Mouse (Mus musculus): Measurements from ENCODE around the gene Cdh7. TPM values are rescaled to one million over a fixed set of nuclear protein-coding genes. Genes with fewer than 3 reads are reported as not detected.
"Not testable (repeated sequence)": the region's sequence is repeated elsewhere in the genome, so short reads cannot be mapped to it uniquely, and the experiment has no call there.

Cdh7 gene
- 10 to 100 TPM; 17.1 to 22.3 TPM for total RNA-seq (2021)
- long read RNA-seq, experiment 1, partial matches to known transcripts: 0 of 3 reads
- long read RNA-seq, experiment 1, other reads (novel, unspliced or antisense): 1 of 3 reads
- long read RNA-seq, experiment 2, partial matches to known transcripts: 0 of 7 reads
- long read RNA-seq, experiment 2, other reads (novel, unspliced or antisense): 3 of 7 reads

GRCm38 (mm10) chr1:109982064-109982808 lies at the start of gene Cdh7:
Gene Cdh7, plus strand, starts transcription at chr1:109982431.
- intact Hi-C loops (cut with DNase I): no loop called here
- DNase-seq (ENCODE audit: low spot score in 2 of 2): peak; percentile 52 to 60

- intact Hi-C loops (cut with DNase I): no loop called here
- DNase-seq (ENCODE audit: low spot score in 2 of 2): no peak
These were observed 49.6 kb upstream of the Cdh7 start for GRCm38 (mm10) chr1:109932674-109933073.

DNA sequence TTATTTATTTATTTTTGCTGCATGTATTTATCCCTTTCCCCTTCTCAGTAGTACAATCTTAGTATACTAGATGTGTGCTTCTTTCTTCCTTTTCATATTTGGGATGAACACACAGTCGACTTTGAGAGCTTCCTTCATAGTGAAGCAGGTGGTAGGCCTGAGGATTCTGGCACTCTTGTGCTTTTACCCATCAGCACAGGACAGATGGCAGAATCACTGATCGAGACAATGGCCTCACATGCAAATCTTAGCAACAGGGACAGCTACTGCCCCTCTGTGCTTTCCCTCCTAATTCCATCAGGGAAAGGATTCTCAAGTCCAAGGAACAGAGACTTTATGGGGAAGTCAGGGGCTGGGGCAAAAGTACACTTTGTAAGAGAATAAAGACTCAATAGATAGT lies 33.7 kb upstream of the Cdh7 start:
- no peak for DNase-seq (ENCODE audit: low spot score in 2 of 2)
- intact Hi-C loops (cut with DNase I): no loop called here

DNA sequence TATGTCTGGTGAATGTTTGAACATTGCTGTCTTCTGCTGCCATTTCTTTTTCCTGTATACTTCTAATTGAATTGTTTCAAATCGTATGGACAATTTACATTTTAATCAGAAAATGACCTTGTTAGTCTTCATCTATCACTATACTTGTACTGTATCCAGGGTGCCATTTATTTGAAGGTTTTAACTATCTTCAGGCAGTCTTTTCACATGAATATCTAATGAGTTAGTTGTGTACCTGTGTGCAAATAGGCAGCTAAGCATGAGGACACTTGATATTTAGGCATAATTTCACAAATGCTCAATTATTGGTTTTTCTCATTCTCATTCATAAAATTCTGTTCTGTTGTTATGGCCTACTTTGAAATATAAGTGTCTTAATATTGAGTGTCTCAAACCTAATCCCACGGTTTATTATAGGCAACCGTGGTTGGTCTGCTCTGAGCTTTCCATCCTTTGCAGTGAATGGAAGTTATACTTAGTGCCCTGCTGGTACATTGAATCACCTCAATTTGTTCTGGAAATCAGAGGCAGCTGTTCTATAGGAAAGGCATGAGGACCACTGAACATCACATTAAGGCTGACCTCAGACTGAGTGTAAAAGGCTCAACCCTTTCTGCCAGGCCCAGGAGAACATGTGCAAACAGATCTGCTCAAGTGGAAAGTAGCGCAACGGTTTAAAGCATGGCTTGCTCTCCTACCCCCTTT lies 10.4 kb upstream of the Cdh7 start:
- intact Hi-C loops (cut with DNase I): loop anchor here (10.0 kb wide), 1 partner anchor 1197 kb away; no protein-coding TSS in a partner anchor
- DNase-seq (ENCODE audit: low spot score in 2 of 2): no peak

GRCm38 (mm10) chr1:109972426-109973015 lies 9.7 kb upstream of the Cdh7 start:
- DNase-seq (ENCODE audit: low spot score in 2 of 2): no peak
- intact Hi-C loops (cut with DNase I): loop anchor here (10.0 kb wide), 1 partner anchor 1198 kb away; no protein-coding TSS in a partner anchor

- DNase-seq (ENCODE audit: low spot score in 2 of 2): peak; percentile 40 to 43
- intact Hi-C loops (cut with DNase I): no loop called here
These were observed 742 bp downstream of the Cdh7 start for GRCm38 (mm10) chr1:109982809-109983536.

- intact Hi-C loops (cut with DNase I): no loop called here
- peak in 1 of 2 experiments; percentile 4 for DNase-seq (ENCODE audit: low spot score in 2 of 2)
These were observed 1.3 kb downstream of the Cdh7 start for GRCm38 (mm10) chr1:109983537-109983912.

DNA sequence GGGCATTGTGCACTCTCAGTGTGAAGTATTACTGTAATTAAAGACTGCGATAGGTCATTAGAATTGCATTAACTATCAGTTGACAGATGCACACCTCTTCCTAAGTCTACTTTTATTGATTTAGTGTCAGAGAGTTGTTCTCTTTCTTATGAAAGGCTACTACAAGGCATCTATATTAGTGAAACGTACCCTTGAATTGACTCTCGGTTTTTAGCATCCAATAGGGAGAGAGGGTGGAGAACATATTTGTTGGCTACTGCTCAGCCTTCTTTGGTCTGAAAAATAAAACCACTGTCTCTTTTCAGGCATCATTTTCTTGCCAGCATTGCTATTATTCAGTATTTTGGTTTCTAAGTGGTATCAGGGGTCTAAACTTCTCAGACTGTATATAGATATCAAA lies 2.5 kb downstream of the Cdh7 start:
- intact Hi-C loops (cut with DNase I): no loop called here
- DNase-seq (ENCODE audit: low spot score in 2 of 2): no peak

DNA sequence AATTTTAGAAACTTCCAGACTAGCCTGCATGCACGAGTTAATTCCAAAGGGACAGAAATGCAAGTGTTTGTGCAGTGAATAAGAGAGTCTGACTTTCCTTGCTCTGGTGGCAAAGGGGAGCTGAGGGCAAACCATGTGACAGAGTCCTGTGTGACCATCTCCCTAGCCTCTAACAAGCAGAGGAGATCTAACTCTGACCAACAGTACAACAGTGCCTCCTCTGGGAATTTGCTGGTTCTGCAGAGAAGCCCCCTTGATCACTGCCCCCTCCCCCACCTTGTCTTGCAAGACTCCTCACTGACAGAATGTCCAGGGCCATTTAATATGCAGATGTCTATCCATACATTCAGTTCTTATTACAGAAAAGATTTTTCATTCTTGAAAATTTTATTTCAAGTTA lies 3.2 kb downstream of the Cdh7 start:
- peak; percentile 24 to 26 for DNase-seq (ENCODE audit: low spot score in 2 of 2)
- intact Hi-C loops (cut with DNase I): no loop called here

- no peak for DNase-seq (ENCODE audit: low spot score in 2 of 2)
- intact Hi-C loops (cut with DNase I): no loop called here
These were observed 7.3 kb downstream of the Cdh7 start for GRCm38 (mm10) chr1:109989541-109989940.

DNA sequence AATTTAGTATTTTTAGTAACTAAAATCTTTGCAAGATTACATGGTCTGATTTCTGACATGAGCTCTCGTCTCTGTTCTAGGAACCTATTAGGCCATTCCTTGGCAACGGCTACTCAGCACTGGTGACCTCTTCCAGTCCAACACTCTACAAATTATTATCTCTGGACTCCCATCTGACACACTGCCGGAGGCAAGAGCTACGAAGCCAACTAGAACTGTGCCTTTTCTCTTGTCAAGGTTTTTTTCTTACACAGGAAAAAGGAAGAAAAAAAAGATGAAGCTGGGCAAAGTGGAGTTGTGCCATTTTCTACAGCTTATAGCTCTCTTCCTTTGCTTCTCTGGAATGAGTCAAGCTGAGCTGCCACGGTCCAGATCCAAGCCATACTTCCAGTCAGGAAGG lies 11.7 kb downstream of the Cdh7 start:
- no peak for DNase-seq (ENCODE audit: low spot score in 2 of 2)
- intact Hi-C loops (cut with DNase I): no loop called here

GRCm38 (mm10) chr1:110004451-110004850 lies 22.2 kb downstream of the Cdh7 start:
- no peak for DNase-seq (ENCODE audit: low spot score in 2 of 2)
- intact Hi-C loops (cut with DNase I): no loop called here

- intact Hi-C loops (cut with DNase I): no loop called here
- no peak for DNase-seq (ENCODE audit: low spot score in 2 of 2)
These were observed 22.8 kb downstream of the Cdh7 start for GRCm38 (mm10) chr1:110005038-110005437.

DNA sequence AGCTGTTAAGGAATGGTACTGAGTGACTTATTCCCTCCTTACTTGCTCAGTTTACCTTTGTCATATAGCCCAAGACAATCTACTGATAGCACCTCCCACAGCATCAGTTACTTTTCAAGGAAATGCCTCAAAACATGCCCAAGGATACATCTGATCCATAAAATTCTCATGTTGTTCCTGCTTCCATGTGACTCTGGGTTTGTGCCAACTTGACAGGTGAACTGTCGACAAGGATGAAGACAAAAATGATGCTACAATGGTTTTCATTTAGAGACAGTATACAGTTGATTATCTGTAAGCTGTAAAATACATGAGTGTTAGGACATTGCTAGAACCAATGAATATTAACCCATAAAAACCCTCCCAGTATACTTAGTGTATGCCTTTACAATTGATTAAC lies 29.9 kb downstream of the Cdh7 start:
- no peak for DNase-seq (ENCODE audit: low spot score in 2 of 2)
- intact Hi-C loops (cut with DNase I): no loop called here

DNA sequence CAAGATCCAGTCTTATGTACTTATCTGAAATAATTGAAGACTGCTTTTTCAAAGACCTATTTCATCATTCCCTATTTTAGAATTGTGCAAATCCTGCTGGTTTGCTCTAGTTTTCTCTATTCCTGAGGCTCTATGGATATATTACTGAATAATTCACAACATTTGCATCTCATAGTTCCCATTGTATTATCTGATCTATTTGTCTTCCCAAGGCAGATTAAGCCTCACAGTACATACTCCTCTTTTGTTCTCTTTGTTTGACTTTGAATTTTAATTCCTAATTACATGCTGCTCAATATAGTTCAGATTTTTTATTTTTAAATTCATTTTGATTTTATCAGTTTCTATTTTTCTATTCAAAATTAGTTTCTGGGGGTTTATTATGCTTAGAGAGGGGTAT lies 74.1 kb downstream of the Cdh7 start:
- DNase-seq (ENCODE audit: low spot score in 2 of 2): no peak
- intact Hi-C loops (cut with DNase I): no loop called here

DNA sequence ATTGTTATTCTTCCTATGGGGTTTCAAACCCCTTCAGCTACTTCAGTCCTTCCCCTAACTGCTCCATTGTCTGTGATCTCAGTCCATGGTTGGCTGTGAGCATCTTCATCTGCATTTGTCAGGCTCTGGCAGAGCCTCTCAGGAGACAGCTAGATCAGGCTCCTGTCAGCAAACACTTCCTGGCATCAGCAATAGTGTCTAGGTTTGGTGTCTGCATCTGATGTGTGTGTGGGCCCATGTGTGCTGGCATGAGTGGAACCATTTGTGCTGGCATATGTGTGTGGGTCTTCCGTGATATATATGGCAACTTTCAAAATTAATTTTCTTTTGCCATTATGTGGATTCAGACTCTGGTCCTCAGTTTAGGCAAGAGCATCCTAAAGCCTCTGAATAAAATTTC lies 85.2 kb downstream of the Cdh7 start:
- intact Hi-C loops (cut with DNase I): no loop called here
- DNase-seq (ENCODE audit: low spot score in 2 of 2): peak; percentile 3

DNA sequence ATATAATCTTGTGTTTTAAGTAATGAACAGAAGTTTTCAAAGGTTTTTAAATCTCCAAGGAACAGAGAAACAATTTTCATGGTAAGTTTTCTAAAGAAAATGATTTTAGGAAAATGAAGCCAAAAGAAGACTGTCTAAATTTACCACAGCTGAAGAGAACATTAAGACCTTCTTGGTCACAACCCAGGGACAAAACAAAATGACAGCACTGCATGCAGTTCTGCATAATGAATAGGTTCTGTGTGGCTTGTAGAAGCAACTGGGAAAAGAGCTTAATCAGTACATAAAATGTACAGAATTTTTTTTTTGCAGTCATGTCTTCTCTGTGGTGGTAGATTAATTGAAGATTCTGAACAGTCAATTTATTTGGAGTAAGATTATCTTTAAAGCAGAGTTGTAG lies 96.2 kb downstream of the Cdh7 start:
- DNase-seq (ENCODE audit: low spot score in 2 of 2): peak in 1 of 2 experiments; percentile 25
- intact Hi-C loops (cut with DNase I): no loop called here

DNA sequence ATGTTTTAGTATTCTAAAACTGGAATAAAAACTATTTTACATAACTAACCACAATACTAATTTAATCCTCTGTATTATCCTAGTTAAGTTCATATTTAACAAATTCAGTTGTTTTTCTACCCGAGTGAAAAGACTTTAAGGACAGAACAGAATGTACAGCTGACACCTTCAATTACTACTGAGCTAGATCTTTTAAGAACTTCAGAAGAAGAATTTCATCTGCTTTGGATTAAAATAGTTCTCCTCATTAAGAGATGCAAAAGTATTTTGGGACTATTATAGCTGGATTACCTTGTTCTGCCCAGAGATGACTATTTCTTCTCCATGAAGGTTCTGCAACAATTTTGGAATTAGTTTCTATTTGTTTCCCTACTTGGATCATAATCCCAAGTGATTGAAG lies 135.8 kb downstream of the Cdh7 start:
- intact Hi-C loops (cut with DNase I): no loop called here
- no peak for DNase-seq (ENCODE audit: low spot score in 2 of 2)

DNA sequence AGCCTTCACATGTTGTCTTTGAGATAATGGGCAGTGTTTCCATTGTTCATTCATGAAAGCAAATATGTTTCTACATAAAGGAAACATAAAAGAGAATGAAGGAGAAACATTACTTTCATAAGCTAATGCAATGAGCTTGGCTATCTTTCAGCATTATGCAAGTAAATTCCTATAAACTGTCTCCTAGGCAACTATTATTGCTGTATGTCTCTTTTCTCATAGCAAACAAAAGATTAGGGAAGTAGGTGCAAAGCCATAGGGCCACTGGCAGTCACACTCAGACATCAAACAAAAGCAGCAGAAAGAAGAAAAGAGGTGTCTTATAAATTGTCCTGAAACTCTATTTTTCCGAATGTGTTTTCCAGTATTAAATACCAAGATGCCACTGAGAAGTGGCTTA lies 136.6 kb downstream of the Cdh7 start:
- intact Hi-C loops (cut with DNase I): no loop called here

GRCm38 (mm10) chr1:110171459-110171858 lies 189.2 kb downstream of the Cdh7 start:
- intact Hi-C loops (cut with DNase I): not testable (repeated sequence)
- peak in 1 of 2 experiments; percentile 1 for DNase-seq (ENCODE audit: low spot score in 2 of 2)

More for the DNA sequence above, 136.6 kb downstream of the Cdh7 start:
- DNase-seq (ENCODE audit: low spot score in 2 of 2): no peak
